Mouse (Mus musculus) erythroblast, embryonic 14.5 days (primary cell): ENCODE results near the gene Taf6l.

Experiments used
- GATA1 ChIP-seq: IDR thresholded peaks from 2 replicates; pipeline ENCODE4 v1.6.1; 2012; ENCODE audit warnings: low read length, inconsistent platforms, mixed read lengths
- TAL1 ChIP-seq: IDR thresholded peaks from 3 replicates; pipeline ENCODE4 v1.6.1; 2012; ENCODE audit warnings: low read length, inconsistent platforms, mixed read lengths

DNA sequence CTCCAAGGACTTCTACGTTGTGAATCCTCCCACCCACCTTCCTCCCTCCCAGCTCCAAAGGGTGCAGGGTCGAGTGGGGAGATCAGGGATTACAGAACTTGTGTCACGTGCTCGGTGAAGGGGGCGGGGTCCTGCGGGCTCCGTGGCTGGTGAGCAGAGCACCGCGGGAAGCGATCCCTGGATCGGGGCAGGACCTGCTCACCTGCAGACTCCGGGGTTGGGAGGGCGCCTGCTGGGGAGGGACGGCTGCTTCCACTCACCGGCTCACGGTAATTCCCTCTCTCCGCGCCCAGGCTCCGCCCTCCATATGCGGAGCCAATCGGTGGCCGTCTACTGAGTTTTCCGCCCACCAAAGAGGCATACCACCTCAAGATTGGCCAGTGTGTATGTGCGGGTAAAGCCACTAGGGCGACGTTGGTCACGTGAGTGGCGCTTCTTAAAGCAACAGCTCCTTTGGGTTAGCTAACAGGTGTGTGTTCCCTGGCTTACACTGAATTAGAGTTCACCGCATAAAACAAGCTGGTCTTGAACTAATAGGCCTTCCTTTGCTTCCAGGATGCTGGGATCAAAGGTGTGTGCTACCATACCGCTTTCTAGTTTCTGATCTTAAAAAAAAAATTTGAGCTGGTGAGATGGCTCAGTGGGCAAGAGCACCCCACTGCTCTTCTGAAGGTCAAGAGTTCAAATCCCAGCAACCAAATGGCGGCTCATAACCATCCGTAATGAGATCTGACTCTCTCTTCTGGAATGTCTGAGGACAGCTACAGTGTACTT lies at the start of gene Taf6l:
- TF ChIP-seq GATA1 (no peak), TAL1 (no peak)
